Mouse (Mus musculus) left cerebral cortex, postnatal 14 days (tissue): Measurements from ENCODE around the gene Atg7. TPM values are rescaled to one million over a fixed set of nuclear protein-coding genes. Genes with fewer than 3 reads are reported as not detected.
A peak's percentile ranks its signal among the peaks of the same experiment; 100 is the strongest.

Experiments
- DNase-seq, 2 experiments: peaks; one replicate each; pipeline ENCODE4 v3.0.0; 2021 to 2022; ENCODE audit warnings: low spot score in 2 of 2, mixed read lengths in 1 of 2
- intact Hi-C: fragments of 180-260 bp; cut with DNase I; formaldehyde crosslinking; loops from one replicate; pipeline ENCODE4 v1.15.1; 2025
- total RNA-seq, 2 experiments: library from RNA; stranded (reverse); gene quantifications; 2 replicates each; pipeline ENCODE4 v1.2.3; 2021

The Atg7 gene
- total RNA-seq, 2 experiments from 2014 or later: 25.5 to 26.2 TPM

- DNase-seq: no peak
- intact Hi-C loops: no loop called here
Observed at GRCm38 (mm10) chr6:114682092-114682711, 39.3 kb downstream of the Atg7 start.

GRCm38 (mm10) chr6:114683741-114684140, 40.8 kb downstream of the Atg7 start:
- DNase-seq: no peak
- intact Hi-C loops: no loop called here

GRCm38 (mm10) chr6:114684407-114684806, 41.5 kb downstream of the Atg7 start:
- intact Hi-C loops: no loop called here
- no peak for DNase-seq

GRCm38 (mm10) chr6:114685412-114685811, 42.5 kb downstream of the Atg7 start:
- intact Hi-C loops: no loop called here

GRCm38 (mm10) chr6:114687035-114687434, 44.1 kb downstream of the Atg7 start:
- DNase-seq: no peak
- intact Hi-C loops: no loop called here

More at GRCm38 (mm10) chr6:114685412-114685811, 42.5 kb downstream of the Atg7 start:
- no peak for DNase-seq

GRCm38 (mm10) chr6:114690661-114691060, 47.8 kb downstream of the Atg7 start:
- DNase-seq: no peak
- intact Hi-C loops: loop anchor here (10.0 kb wide), 1 partner anchor 466 kb away; no protein-coding TSS in a partner anchor

GRCm38 (mm10) chr6:114691530-114691929, 48.6 kb downstream of the Atg7 start:
- no peak for DNase-seq
- intact Hi-C loops: loop anchor here (10.0 kb wide), 1 partner anchor 467 kb away; no protein-coding TSS in a partner anchor

- intact Hi-C loops: loop anchor here (10.0 kb wide), 1 partner anchor 468 kb away; no protein-coding TSS in a partner anchor
- DNase-seq: peak in 1 of 2 experiments; percentile 50
Observed at GRCm38 (mm10) chr6:114692691-114693090, 49.8 kb downstream of the Atg7 start.

GRCm38 (mm10) chr6:114697646-114698490, 55.0 kb downstream of the Atg7 start:
- intact Hi-C loops: loop anchor here (5.0 to 10.0 kb wide), 2 partner anchors 351 to 473 kb away; no protein-coding TSS in a partner anchor

GRCm38 (mm10) chr6:114698578-114698977, 55.7 kb downstream of the Atg7 start:
- DNase-seq: peak in 1 of 2 experiments; percentile 71
- intact Hi-C loops: loop anchor here (5.0 to 10.0 kb wide), 2 partner anchors 351 to 474 kb away; no protein-coding TSS in a partner anchor

More at GRCm38 (mm10) chr6:114697646-114698490, 55.0 kb downstream of the Atg7 start:
- peak; percentile 73 to 83 for DNase-seq

GRCm38 (mm10) chr6:114700704-114701103, 57.8 kb downstream of the Atg7 start:
- intact Hi-C loops: no loop called here
- no peak for DNase-seq

GRCm38 (mm10) chr6:114707032-114707431, 64.1 kb downstream of the Atg7 start:
- intact Hi-C loops: no loop called here
- no peak for DNase-seq

- DNase-seq: peak; percentile 72 to 91
- intact Hi-C loops: no loop called here
Observed at GRCm38 (mm10) chr6:114712242-114713050, 69.5 kb downstream of the Atg7 start.

- no peak for DNase-seq
- intact Hi-C loops: no loop called here
Observed at GRCm38 (mm10) chr6:114713538-114713937, 70.6 kb downstream of the Atg7 start.

GRCm38 (mm10) chr6:114714654-114715053, 71.8 kb downstream of the Atg7 start:
- intact Hi-C loops: no loop called here
- DNase-seq: no peak

- intact Hi-C loops: no loop called here
- DNase-seq: no peak
Observed at GRCm38 (mm10) chr6:114715289-114716030, 72.6 kb downstream of the Atg7 start.

- peak; percentile 34 to 63 for DNase-seq
- intact Hi-C loops: no loop called here
Observed at GRCm38 (mm10) chr6:114719100-114719499, 76.2 kb downstream of the Atg7 start.

GRCm38 (mm10) chr6:114719665-114720064, 76.8 kb downstream of the Atg7 start:
- no peak for DNase-seq

GRCm38 (mm10) chr6:114722046-114722445, 79.1 kb downstream of the Atg7 start:
- peak; percentile 48 to 66 for DNase-seq
- intact Hi-C loops: loop anchor here (5.0 kb wide), 1 partner anchor 285 kb away; no protein-coding TSS in a partner anchor

More at GRCm38 (mm10) chr6:114719665-114720064, 76.8 kb downstream of the Atg7 start:
- intact Hi-C loops: loop anchor here (5.0 kb wide), 1 partner anchor 288 kb away; no protein-coding TSS in a partner anchor
